Mouse (Mus musculus) liver, embryonic 18 days (tissue): ENCODE data around the gene Kif22. TPM values are rescaled to one million over a fixed set of nuclear protein-coding genes. Genes with fewer than 3 reads are reported as not detected.

Source experiments
- polyA plus RNA-seq: library from polyadenylated mRNA; depleted of rRNA; stranded (reverse); fragments of >200 nt; gene quantifications from 2 replicates; pipeline ENCODE4 v1.2.3, GENCODE M21; 2012; rRNA removed

The Kif22 gene
- polyA plus RNA-seq = 28.1 and 30.9 TPM in 2 replicates

GRCm38 (mm10) chr7:127041851-127042672 is at the start of gene Kif22:
Kif22 (minus strand) TSS chr7:127042471.

GRCm38 (mm10) chr7:127091114-127091896 is 49.0 kb upstream of the Kif22 start, which contains the start of gene AI467606:
AI467606 (plus strand) TSS chr7:127091359.

DNA sequence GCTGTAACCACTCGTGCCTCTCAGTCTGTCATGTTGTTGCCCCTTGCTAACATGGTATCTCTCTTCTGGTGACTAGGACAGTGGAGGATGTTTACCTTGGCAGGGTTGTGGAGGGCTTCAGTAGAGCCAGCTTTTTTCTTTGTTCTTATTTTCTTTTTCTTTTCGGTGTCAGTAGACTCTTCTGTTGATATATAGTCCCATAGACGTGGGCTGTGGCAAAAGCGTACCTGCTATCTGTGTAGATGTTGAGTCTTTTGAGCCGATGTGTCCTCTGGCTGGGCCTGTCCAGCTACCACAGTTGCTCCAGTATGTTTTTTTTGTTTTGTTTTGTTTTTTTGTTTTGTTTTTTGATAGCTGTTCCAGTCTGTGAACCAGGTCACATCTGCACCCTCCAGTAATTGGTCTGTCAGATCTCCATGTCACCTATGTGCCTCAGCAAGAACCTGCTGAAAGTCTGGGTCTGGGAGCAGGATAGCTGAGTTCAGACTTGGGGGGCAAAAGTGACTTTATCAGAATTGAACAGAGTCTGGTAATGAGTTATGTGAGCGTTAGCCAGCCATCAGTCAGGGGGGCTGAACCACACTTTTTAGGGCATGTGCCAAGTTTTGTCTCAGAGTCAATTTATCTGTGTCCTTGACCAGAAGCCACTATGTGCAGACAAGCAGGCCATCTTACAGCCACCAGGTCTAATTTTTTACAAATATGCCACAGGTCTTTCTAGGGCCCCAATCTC is 45.2 kb upstream of the Kif22 start, which contains the start of gene Zg16:
Gene Zg16 (minus strand): TSS at position 51 of the 733 bp plus-strand sequence.

GRCm38 (mm10) chr7:127026984-127027726 is 15.1 kb downstream of the Kif22 start, which contains the start of gene Maz:
Maz (minus strand) TSS chr7:127027037.

GRCm38 (mm10) chr7:127020901-127021562 is 21.2 kb downstream of the Kif22 start, which contains the start of the genes Gm42742 and Prrt2:
Gm42742 (minus strand) TSS chr7:127021097.
Prrt2 (minus strand) TSS chr7:127021211.

DNA sequence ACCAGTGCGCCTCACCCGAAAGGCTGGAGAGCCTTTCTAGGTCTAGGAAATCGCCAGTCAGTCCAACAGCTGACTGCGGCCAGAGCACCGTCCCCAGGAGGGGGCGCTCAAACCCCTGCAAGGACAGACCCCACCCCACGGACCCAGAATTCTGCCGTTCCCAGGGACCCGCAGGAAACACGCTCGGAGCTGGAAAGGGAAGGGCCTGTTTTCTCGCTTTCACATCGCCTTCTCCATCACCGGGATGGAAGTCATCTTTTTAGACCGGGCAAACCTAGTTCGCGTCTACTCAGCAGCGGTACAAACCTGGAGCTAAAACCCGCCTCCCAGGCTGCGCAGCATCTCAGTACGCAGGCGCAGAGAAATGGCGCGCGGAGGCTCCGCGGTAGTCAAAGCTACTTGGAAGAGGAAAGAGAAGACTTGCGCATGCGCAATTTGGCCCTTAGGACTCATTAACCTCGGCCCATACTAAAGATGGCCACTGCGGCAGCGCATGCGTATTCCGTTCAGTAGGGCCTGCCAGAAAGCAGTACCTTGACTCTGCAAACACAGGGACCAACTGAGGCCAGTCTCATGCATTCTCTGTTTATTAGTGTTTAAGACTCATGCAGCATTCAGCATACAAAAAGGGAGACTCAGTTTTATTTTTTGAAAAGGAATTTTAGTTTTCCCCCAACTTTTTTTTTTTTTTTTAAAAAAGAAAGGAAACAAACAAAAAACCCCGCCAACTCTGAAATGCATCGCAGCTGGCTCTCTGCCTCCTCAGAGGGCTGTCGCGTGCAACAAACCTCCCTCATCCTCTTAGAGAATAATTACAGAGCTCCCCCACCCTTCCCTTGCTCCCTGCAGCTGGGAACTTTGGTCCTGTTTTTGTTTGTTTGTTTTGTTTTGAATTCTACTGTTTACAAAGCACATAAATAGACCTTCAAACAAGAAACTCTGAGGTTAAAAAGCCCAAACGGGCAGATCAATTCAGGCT is 25.0 kb downstream of the Kif22 start, which contains the start of gene Pagr1a:
Gene Pagr1a (minus strand): TSS at position 382 of the 979 bp plus-strand sequence.

DNA sequence TGATC is 26.0 kb downstream of the Kif22 start, which contains the start of gene Pagr1b:
Gene Pagr1b (minus strand): TSS at position 4 of the 5 bp plus-strand sequence.

GRCm38 (mm10) chr7:127014320-127014719 is 28.0 kb downstream of the Kif22 start, which contains the start of gene Mvp:
Mvp (minus strand) TSS chr7:127014621.

Other genes starting within 250 kb of the Kif22 start
- 70.6 and 72.5 TPM in 2 replicates for gene Ppp4c, start 250.0 kb downstream of the Kif22 start, polyA plus RNA-seq
- gene Fam57b, start 244.8 kb downstream of the Kif22 start, polyA plus RNA-seq = 0.75 and 1.6 TPM in 2 replicates
- not detected in 2 replicates for gene 4930451I11Rik, start 210.8 kb downstream of the Kif22 start, polyA plus RNA-seq
- gene Doc2a, start 195.1 kb downstream of the Kif22 start, polyA plus RNA-seq = 0.04 TPM in 1 of 2 replicates, not detected in the other
- 17.7 and 24.2 TPM in 2 replicates for gene Hirip3, start 180.5 kb downstream of the Kif22 start, polyA plus RNA-seq
- 14.5 and 14.8 TPM in 2 replicates for gene Ino80e, start 180.1 kb downstream of the Kif22 start, polyA plus RNA-seq
- gene Taok2, start 157.8 kb downstream of the Kif22 start, polyA plus RNA-seq = 18.4 and 21.2 TPM in 2 replicates
- 28.3 and 30.3 TPM in 2 replicates for gene Tmem219, start 119.6 kb downstream of the Kif22 start, polyA plus RNA-seq
- gene Kctd13, start 113.6 kb downstream of the Kif22 start, polyA plus RNA-seq = 3.4 and 4.0 TPM in 2 replicates
- 0.02 TPM in 1 of 2 replicates, not detected in the other for gene Asphd1, start 92.9 kb downstream of the Kif22 start, polyA plus RNA-seq
- 0.23 and 0.40 TPM in 2 replicates for gene Sez6l2, start 91.9 kb downstream of the Kif22 start, polyA plus RNA-seq
- 38.9 and 41.3 TPM in 2 replicates for gene Cdipt, start 66.6 kb downstream of the Kif22 start, polyA plus RNA-seq
- gene Cdiptos, start 66.4 kb downstream of the Kif22 start, polyA plus RNA-seq = 0.34 and 0.47 TPM in 2 replicates
- gene Mvp, start 27.9 kb downstream of the Kif22 start, polyA plus RNA-seq = 7.8 and 7.9 TPM in 2 replicates
- 0.34 and 0.50 TPM in 2 replicates for gene Pagr1b, start 26.0 kb downstream of the Kif22 start, polyA plus RNA-seq
- gene Pagr1a, start 25.1 kb downstream of the Kif22 start, polyA plus RNA-seq = 4.9 and 5.2 TPM in 2 replicates
- 13.2 and 14.1 TPM in 2 replicates for gene Gm42742, start 21.4 kb downstream of the Kif22 start, polyA plus RNA-seq
- gene Prrt2, start 21.3 kb downstream of the Kif22 start, polyA plus RNA-seq = 0.04 and 0.45 TPM in 2 replicates
- 55.9 and 64.1 TPM in 2 replicates for gene Maz, start 15.4 kb downstream of the Kif22 start, polyA plus RNA-seq
- gene Zg16, start 44.9 kb upstream of the Kif22 start, polyA plus RNA-seq = 0.16 and 0.40 TPM in 2 replicates
- 7.9 and 8.3 TPM in 2 replicates for gene AI467606, start 48.9 kb upstream of the Kif22 start, polyA plus RNA-seq
- 117 and 124 TPM in 2 replicates for gene Qprt, start 79.8 kb upstream of the Kif22 start, polyA plus RNA-seq
- gene Spn, start 95.4 kb upstream of the Kif22 start, polyA plus RNA-seq = 6.8 and 8.5 TPM in 2 replicates
- gene Cd2bp2, start 153.6 kb upstream of the Kif22 start, polyA plus RNA-seq = 20.8 and 22.2 TPM in 2 replicates
- gene Tbc1d10b, start 166.0 kb upstream of the Kif22 start, polyA plus RNA-seq = 11.9 and 12.6 TPM in 2 replicates
- 8.3 and 12.1 TPM in 2 replicates for gene Mylpf, start 166.4 kb upstream of the Kif22 start, polyA plus RNA-seq
- gene Zfp553, start 190.6 kb upstream of the Kif22 start, polyA plus RNA-seq = 2.8 and 2.9 TPM in 2 replicates
- gene Sept1, start 190.7 kb upstream of the Kif22 start, polyA plus RNA-seq = 21.1 and 21.7 TPM in 2 replicates
- 20.6 and 24.9 TPM in 2 replicates for gene Zfp771, start 201.8 kb upstream of the Kif22 start, polyA plus RNA-seq
- gene Dctpp1, start 218.2 kb upstream of the Kif22 start, polyA plus RNA-seq = 52.9 and 73.0 TPM in 2 replicates
- gene Sephs2, start 231.6 kb upstream of the Kif22 start, polyA plus RNA-seq = 153 and 165 TPM in 2 replicates